Mouse (Mus musculus): ENCODE measurements around the gene Inha. TPM values are rescaled to one million over a fixed set of nuclear protein-coding genes. Genes with fewer than 3 reads are reported as not detected.

Gene Inha
- polyA plus RNA-seq, 2 experiments = 10.5 to 64.2 TPM

DNA sequence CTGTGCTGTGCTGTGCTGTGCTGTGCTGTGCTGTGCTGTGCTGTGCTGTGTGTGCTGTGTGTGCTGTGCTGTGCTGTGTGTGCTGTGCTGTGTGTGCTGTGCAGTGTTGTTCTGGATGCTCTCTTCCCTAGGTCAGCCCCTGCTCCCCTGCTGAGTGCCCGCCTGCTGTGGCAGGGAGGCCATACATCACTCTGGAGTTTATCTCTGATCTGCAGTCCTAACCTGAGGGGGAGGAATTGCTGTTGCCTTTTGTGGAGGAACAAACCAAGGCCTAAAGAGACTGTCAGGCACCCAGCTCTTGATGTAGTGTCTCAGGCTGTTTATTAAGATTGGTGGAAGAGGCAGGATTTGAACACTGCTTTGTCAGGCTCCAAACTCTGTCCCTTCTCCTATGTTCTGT lies 44.2 kb upstream of the Inha start:
- Histone ChIP-seq H3K27ac (replicated peaks; ENCODE audit: low read depth, low read length) (no peak overlapping the region), H3K4me3 (replicated peaks; ENCODE audit: low read length) (no peak overlapping the region), H3K4me1 (ENCODE audit: control insufficient read depth, insufficient read depth, low read length) (peaks cover 18% of the 10 kb centered on the region), H3K36me3 (ENCODE audit: control insufficient read depth, insufficient read depth, low read length) (no peaks in the 10 kb centered on the region), H3K9me3 (ENCODE audit: control insufficient read depth, low read length) (no peaks in the 10 kb centered on the region), H3K9ac (ENCODE audit: low read depth, low read length, severe bottlenecking) (no peak overlapping the region), H3K4me2 (replicated peaks; ENCODE audit: low read depth, low read length, severe bottlenecking) (no peak overlapping the region), H3K27me3 (ENCODE audit: control insufficient read depth, insufficient read depth, low read length) (peaks cover 10% of the 10 kb centered on the region)
- 45% methylated on average over 1 of the region's 1 CpGs for WGBS
- DNase-seq (ENCODE audit: low spot score) = no peak
- no peak for TF ChIP-seq POLR2A (IDR thresholded peaks at IDR 0.05; ENCODE audit: borderline replicate concordance, extremely low read depth, insufficient read depth, insufficient read length)
- ATAC-seq (ENCODE audit: low FRiP score, low read depth) = no peak

- Histone ChIP-seq H3K4me3 (replicated peaks; ENCODE audit: low read length) (no peak overlapping the region), H3K9me3 (ENCODE audit: control insufficient read depth, low read length) (no peaks in the 10 kb centered on the region), H3K27me3 (ENCODE audit: control insufficient read depth, insufficient read depth, low read length) (peaks cover 10% of the 10 kb centered on the region), H3K4me1 (ENCODE audit: control insufficient read depth, insufficient read depth, low read length) (peaks cover 7% of the 10 kb centered on the region), H3K36me3 (ENCODE audit: control insufficient read depth, insufficient read depth, low read length) (no peaks in the 10 kb centered on the region), H3K4me2 (replicated peaks; ENCODE audit: low read depth, low read length, severe bottlenecking) (no peak overlapping the region), H3K9ac (ENCODE audit: low read depth, low read length, severe bottlenecking) (no peak overlapping the region), H3K27ac (replicated peaks; ENCODE audit: low read depth, low read length) (no peak overlapping the region)
- TF ChIP-seq POLR2A (IDR thresholded peaks at IDR 0.05; ENCODE audit: borderline replicate concordance, extremely low read depth, insufficient read depth, insufficient read length) = no peak
- ATAC-seq (ENCODE audit: low FRiP score, low read depth) = no peak
- DNase-seq (ENCODE audit: low spot score) = no peak
- 77% methylated on average over 5 of the region's 5 CpGs for WGBS
Observed at GRCm38 (mm10) chr1:75463652-75464204, 43.1 kb upstream of the Inha start.

- Histone ChIP-seq H3K4me1 (ENCODE audit: control insufficient read depth, insufficient read depth, low read length) (no peaks in the 10 kb centered on the region), H3K4me3 (replicated peaks; ENCODE audit: low read length) (no peak overlapping the region), H3K27ac (replicated peaks; ENCODE audit: low read depth, low read length) (no peak overlapping the region), H3K27me3 (ENCODE audit: control insufficient read depth, insufficient read depth, low read length) (no peaks in the 10 kb centered on the region), H3K9ac (ENCODE audit: low read depth, low read length, severe bottlenecking) (no peak overlapping the region), H3K36me3 (ENCODE audit: control insufficient read depth, insufficient read depth, low read length) (peaks cover 4% of the 10 kb centered on the region; the same call in 1 of the 2 replicates), H3K9me3 (ENCODE audit: control insufficient read depth, low read length) (no peaks in the 10 kb centered on the region), H3K4me2 (replicated peaks; ENCODE audit: low read depth, low read length, severe bottlenecking) (no peak overlapping the region; the same call in 1 of the 2 replicates)
- DNase-seq (ENCODE audit: low spot score) (peak; percentile 84), ATAC-seq (ENCODE audit: low FRiP score, low read depth) (peak; percentile 91)
- no peak for TF ChIP-seq POLR2A (IDR thresholded peaks at IDR 0.05; ENCODE audit: borderline replicate concordance, extremely low read depth, insufficient read depth, insufficient read length)
- WGBS = 7% methylated on average over 14 of the region's 14 CpGs
Observed at GRCm38 (mm10) chr1:75467215-75467927, 39.5 kb upstream of the Inha start.

DNA sequence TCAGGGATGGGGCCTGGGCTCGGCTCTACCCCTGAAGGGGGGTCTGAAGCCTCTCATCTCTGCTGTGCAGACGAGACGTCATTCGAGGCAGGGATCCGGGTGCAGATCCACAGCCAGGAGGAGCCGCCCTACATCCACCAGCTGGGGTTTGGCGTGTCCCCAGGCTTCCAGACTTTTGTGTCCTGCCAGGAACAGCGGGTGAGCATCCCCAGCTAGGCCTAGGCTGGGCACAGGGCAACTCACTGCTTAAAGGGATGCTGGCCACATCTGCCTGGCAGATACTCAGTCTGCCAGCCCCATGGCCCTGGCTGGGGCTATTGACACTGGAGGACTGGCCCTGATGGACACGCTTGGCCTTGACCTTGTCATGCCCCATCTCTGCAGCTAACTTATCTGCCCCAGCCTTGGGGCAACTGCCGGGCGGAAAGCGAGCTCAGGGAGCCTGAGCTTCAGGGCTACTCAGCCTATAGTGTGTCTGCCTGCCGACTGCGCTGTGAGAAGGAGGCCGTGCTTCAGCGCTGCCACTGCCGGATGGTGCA lies 37.5 kb upstream of the Inha start:
- Histone ChIP-seq H3K27me3 (ENCODE audit: control insufficient read depth, insufficient read depth, low read length) (no peaks in the 10 kb centered on the region), H3K36me3 (ENCODE audit: control insufficient read depth, insufficient read depth, low read length) (peaks cover 23% of the 10 kb centered on the region), H3K27ac (replicated peaks; ENCODE audit: low read depth, low read length) (no peak overlapping the region), H3K9me3 (ENCODE audit: control insufficient read depth, low read length) (no peaks in the 10 kb centered on the region), H3K4me3 (replicated peaks; ENCODE audit: low read length) (no peak overlapping the region), H3K9ac (ENCODE audit: low read depth, low read length, severe bottlenecking) (no peak overlapping the region), H3K4me1 (ENCODE audit: control insufficient read depth, insufficient read depth, low read length) (0 out of 2 replicates have a peak, but pooled peaks cover 3% of the 10 kb centered on the region), H3K4me2 (replicated peaks; ENCODE audit: low read depth, low read length, severe bottlenecking) (no peak overlapping the region)
- ATAC-seq (ENCODE audit: low FRiP score, low read depth) (no peak), DNase-seq (ENCODE audit: low spot score) (no peak)
- 81% methylated on average over 17 of the region's 17 CpGs for WGBS
- no peak for TF ChIP-seq POLR2A (IDR thresholded peaks at IDR 0.05; ENCODE audit: borderline replicate concordance, extremely low read depth, insufficient read depth, insufficient read length)

- Histone ChIP-seq H3K9ac (ENCODE audit: low read depth, low read length, severe bottlenecking) (no peak overlapping the region), H3K4me3 (replicated peaks; ENCODE audit: low read length) (no peak overlapping the region), H3K27me3 (ENCODE audit: control insufficient read depth, insufficient read depth, low read length) (peaks cover 5% of the 10 kb centered on the region; the same call in 1 of the 2 replicates), H3K4me1 (ENCODE audit: control insufficient read depth, insufficient read depth, low read length) (peaks cover 19% of the 10 kb centered on the region), H3K9me3 (ENCODE audit: control insufficient read depth, low read length) (no peaks in the 10 kb centered on the region), H3K36me3 (ENCODE audit: control insufficient read depth, insufficient read depth, low read length) (peaks cover 47% of the 10 kb centered on the region), H3K27ac (replicated peaks; ENCODE audit: low read depth, low read length) (no peak overlapping the region), H3K4me2 (replicated peaks; ENCODE audit: low read depth, low read length, severe bottlenecking) (no peak overlapping the region)
- ATAC-seq (ENCODE audit: low FRiP score, low read depth) (no peak), DNase-seq (ENCODE audit: low spot score) (no peak)
- TF ChIP-seq POLR2A (IDR thresholded peaks at IDR 0.05; ENCODE audit: borderline replicate concordance, extremely low read depth, insufficient read depth, insufficient read length) = no peak
- WGBS = 94% methylated on average over 11 of the region's 11 CpGs
Observed at GRCm38 (mm10) chr1:75476441-75476840, 30.4 kb upstream of the Inha start.
